Mouse (Mus musculus): ENCODE results near the gene Cacnb4.
A peak's percentile ranks its signal among the peaks of the same experiment; 100 is the strongest.

Gene Cacnb4

DNA sequence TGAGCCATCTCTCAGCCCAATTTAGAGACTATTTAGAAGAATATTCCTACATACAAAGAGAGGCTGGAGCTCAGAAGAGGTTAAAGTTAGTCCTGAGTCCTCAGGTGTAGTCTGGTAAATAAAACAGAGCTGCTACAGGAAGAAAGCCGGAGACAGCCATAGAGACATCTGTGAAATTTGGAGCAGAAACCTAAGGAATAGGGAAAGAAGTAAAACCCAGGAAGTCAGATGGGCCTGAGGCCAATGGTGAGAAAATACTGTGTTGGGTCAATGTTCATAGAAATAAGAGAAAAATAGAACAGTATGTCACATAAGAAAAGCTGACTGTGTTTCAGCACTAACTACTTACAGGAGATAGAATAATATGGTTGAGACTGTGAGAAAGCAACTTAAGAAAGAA is 155.6 kb downstream of the Cacnb4 start:
- DNase-seq (ENCODE audit: low spot score in 2 of 2): no peak

GRCm38 (mm10) chr2:52518740-52519139 is 157.9 kb downstream of the Cacnb4 start:
- DNase-seq (ENCODE audit: low spot score in 2 of 2): no peak

GRCm38 (mm10) chr2:52516534-52516933 is 160.1 kb downstream of the Cacnb4 start:
- DNase-seq (ENCODE audit: low spot score in 2 of 2): no peak

DNA sequence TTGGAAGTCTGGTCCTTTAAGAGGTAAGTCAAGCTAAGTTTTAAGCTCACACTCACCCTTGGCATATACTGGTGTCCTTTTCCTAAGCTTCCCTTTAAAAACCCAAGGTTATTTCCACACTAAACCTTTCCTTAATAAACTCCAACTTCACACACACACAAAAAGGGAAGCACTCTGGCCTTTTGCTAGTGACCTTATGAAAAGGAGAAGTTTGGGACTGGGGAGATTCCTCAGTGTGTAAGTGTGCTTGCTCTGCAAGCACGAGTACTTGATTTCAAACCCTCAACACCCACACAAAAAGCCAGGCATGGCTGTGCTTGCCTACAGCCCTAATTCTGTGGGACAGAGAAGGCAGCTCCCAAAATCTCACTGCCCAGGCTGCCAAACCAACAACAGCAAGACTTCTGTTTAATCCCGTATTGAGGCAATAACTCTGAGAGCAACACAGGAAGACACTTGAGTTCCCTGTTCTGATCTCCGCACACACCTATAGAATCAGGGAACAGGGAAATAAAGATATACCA is 163.7 kb downstream of the Cacnb4 start:
- no peak for DNase-seq (ENCODE audit: low spot score in 2 of 2)

DNA sequence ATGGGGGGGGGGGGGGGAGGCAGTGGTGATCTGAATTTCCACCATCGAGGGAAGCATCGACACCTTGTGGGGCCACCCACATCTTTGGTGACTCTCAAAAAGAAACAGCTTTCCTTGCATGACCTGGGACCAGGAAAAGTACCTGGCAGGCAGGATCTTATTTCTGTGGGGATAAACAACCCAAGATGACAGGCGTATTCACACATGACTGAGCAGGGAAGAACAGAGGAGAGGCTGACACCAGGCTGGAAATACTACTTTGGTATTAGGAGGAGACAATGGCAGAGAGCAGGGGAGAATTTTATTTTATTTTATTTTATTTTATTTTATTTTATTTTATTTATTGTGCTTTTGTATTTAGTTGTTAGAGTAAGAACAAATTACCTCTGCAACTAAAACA is 164.4 kb downstream of the Cacnb4 start:
- no peak for DNase-seq (ENCODE audit: low spot score in 2 of 2)

GRCm38 (mm10) chr2:52511799-52512198 is 164.8 kb downstream of the Cacnb4 start:
- DNase-seq (ENCODE audit: low spot score in 2 of 2): no peak

- no peak for DNase-seq (ENCODE audit: low spot score in 2 of 2)
These were observed 166.7 kb downstream of the Cacnb4 start for GRCm38 (mm10) chr2:52509779-52510500.

GRCm38 (mm10) chr2:52505164-52505563 is 171.5 kb downstream of the Cacnb4 start:
- DNase-seq (ENCODE audit: low spot score in 2 of 2): no peak

DNA sequence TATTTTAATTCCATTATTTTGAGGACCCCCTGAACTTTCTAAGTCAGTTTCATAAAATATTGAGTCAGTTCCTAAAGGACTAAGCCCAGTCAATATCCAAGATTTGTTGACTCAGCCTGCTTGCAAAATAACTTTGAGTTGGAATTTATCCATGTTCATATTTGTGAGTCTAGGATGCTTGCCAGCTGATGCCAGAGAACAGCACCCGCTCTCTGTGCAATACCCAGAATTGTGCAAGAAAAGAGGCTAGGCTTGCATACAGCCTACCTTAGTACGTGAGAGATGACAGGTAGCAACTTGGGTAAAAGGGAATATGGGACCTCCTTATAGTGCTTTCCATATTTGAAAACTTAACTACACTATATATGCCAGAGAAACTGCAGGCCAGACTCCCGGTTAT is 171.9 kb downstream of the Cacnb4 start:
- DNase-seq (ENCODE audit: low spot score in 2 of 2): peak in 1 of 2 experiments; percentile 30

DNA sequence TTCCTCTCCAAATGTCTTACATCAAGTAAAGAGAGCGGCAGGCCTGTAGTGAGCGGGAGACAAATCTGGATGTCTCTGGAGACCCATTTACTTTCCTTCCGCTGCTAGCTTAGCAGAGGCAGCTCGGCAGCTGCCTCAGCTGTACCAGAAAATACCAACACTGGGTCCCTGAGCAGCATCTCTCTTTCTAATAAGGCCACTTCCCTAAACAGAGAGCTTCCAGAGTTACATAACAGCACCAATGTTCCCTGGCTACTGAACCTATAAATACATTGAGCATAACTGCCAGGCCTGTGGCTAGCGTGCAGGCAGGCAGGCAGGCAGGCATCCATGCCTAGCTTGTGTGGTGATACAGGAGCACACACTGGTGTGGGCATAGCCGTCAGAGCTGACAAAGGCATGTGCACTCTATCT is 176.8 kb downstream of the Cacnb4 start:
- no peak for DNase-seq (ENCODE audit: low spot score in 2 of 2)

DNA sequence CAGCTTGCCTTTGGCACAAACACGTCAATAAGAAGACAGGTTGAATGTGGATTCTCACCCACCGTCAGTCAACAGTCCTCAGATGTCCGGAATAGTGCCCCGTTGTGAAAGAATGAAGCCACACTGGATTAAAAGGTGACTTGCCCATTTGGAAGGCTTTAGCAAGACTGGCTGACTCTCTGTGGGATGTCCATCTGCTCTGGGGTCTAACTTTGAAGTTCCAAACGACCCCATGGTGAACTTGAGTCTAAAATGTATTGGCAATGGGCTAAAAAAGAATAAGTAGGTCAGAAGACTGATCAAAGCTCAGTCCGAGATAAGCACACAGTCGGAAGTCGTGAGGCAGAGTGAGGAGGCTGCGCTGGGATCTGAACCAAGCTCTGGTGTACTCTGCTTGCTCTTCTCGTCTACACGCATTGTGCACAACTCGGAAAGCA is 177.5 kb downstream of the Cacnb4 start:
- DNase-seq (ENCODE audit: low spot score in 2 of 2): no peak

DNA sequence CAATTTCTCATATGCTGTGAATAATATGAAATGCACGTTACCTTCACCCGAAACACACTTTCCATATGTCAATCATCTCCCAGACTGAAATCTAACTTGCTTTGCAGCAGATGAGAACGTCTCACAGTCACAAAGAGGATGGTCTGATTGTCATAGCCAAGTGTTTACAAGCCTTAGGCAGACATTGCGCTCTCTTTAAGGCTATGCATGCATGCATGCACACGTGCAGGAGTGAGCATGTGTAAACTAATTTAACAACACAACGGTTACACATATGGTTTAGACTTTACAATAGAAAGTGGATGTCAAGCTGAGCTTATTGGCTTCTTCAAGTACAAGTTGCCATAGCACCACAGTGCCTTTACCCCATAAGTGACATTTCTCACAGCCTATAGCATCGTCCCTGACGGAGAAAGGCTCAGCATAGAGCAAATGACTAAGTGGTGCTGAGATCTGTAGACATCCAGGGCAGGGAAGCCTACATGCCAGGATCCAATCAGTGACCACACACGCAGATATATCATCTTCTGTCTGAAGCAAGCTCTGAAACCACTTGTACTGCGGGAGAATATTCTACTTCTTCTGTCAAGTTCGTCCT is 181.4 kb downstream of the Cacnb4 start:
- no peak for DNase-seq (ENCODE audit: low spot score in 2 of 2)

DNA sequence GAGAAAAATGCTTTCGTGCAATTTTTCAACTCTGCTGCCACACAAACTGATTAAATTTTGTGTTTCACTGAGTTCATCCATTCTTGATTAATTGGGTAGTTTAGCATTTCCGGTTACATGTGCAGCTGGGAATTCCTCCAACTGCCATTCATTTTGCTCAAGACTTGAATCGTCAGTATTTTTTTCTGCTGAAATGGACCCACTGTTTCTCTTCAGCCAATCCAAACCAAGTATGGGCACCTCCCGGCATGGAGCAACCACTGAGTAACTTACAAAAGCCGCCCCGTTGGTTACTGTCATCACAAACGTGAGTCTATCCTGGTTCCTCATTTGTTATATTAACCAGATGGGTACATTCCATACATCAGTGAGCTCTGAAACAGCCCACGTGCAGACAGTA is 182.4 kb downstream of the Cacnb4 start:
- no peak for DNase-seq (ENCODE audit: low spot score in 2 of 2)

DNA sequence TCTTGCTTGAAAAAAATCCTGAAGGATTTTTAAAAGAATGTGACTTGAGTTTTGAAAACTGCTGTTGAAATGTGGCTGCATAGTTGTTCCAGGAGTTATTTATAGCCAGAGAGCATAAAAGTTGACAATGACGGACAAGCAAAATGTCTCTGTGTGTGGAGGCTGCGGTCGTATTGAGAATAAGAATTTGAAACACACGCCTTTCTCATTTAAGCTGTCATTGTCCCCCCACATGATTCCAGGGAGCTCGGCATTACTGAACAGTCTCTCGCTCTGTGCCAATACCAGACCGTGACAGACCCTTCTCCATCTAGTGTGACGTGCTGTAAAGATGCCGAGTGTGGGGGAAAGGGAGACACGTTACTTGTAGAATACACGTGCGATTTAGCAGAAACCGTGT is 183.8 kb downstream of the Cacnb4 start:
- no peak for DNase-seq (ENCODE audit: low spot score in 2 of 2)

DNA sequence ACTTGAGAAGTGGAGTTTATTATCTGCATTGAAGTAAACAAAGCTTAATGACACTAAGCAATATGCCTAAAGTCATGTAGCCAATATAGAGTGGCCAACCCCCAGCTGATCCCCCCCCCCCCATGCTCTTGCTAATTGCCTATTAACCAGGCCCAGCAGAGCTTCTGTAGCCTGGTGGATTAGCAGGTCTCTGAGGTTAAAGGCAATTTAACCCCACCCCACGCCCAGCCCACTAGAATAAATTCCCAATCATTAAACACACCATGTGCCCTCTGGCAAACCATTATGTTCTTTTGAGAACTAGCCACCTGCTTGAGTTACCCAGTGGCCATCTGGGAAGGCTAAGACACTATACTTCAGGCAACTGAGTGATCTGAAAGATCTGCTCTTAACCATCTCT is 186.8 kb downstream of the Cacnb4 start:
- DNase-seq (ENCODE audit: low spot score in 2 of 2): no peak

DNA sequence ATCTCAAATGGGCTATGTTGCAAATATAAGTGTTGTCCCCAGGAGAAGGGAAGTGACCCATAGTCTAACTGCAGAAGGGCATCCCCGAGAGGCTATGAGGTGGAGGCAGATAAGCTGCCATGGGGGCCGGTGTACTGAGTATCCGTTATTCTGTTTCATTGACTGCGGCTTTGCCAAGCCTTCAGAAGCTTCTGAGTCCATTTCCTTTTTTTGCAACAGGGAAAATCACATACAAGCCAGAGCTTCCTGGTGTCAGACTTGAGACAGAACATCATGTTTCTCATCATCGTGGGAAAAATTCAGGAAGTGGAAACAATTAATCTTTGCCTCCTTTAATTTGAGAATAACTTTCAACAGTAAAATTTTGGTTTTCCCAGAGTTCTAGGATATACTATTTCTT is 193.1 kb downstream of the Cacnb4 start:
- DNase-seq (ENCODE audit: low spot score in 2 of 2): no peak

DNA sequence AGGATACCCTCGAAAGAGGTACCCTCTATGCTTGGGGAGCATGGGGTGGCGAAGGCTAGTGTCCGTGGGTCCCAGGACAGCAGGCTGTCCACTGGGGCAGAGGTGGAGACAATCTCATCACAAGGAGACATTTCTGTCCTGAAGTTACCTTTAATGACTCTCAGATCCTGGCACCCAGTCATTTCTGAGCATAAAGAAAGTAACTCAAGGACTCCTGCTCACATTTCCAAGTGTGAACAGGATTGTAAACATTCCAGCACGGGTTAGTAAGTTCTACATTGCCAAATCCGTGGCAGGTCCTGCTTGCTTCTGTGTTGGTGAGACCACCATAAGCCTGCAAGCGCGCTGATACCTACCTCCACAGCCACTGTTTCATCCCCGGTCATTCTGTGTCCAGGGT is 196.2 kb downstream of the Cacnb4 start:
- no peak for DNase-seq (ENCODE audit: low spot score in 2 of 2)

DNA sequence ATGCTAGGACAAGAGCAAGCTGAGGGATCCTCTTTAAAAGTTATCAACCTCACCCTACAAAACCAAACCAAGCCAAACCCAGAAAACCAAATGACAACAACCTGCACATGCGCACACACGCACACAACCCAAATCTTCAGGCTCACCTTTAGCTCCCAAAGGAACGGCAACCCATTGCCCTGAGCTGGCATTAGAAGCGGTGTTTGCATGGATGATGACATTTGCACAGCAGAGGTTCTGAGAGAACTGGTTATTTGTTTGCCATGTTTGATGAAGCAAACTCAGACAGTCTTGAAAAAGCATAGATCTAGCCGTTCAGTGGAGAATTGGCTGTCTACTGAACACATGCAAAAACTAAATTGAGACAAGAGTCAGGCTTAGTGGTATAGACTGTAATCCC is 198.1 kb downstream of the Cacnb4 start:
- DNase-seq (ENCODE audit: low spot score in 2 of 2): no peak

- no peak for DNase-seq (ENCODE audit: low spot score in 2 of 2)
These were observed 199.1 kb downstream of the Cacnb4 start for GRCm38 (mm10) chr2:52477550-52477907.

- DNase-seq (ENCODE audit: low spot score in 2 of 2): no peak
These were observed 199.7 kb downstream of the Cacnb4 start for GRCm38 (mm10) chr2:52476801-52477549.

GRCm38 (mm10) chr2:52475854-52476253 is 200.8 kb downstream of the Cacnb4 start:
- no peak for DNase-seq (ENCODE audit: low spot score in 2 of 2)

DNA sequence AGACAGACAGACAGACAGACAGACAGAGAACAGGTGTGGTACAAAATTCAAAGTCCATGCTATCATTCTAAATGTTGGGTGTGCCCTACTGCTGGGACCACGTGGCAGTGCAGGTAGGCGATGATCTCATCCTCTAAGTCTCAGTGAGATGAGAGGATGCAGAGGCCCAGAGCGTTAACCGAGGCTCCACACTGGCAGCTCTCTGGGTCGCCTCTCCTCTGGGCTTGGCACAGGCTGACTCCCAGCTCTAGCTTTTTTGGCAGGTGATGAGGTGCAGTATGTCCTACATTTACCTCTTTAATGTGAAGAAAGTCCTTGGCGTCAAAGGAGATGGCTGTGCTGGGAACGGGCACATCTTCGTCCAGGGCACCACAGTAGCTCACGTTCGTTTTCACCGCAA is 202.1 kb downstream of the Cacnb4 start:
- DNase-seq (ENCODE audit: low spot score in 2 of 2): no peak

Data from urinary bladder, postnatal 36 days (tissue).